Mouse (Mus musculus) kidney, postnatal 0 days (tissue): ENCODE data around the gene Lrmda. TPM values are rescaled to one million over a fixed set of nuclear protein-coding genes. Genes with fewer than 3 reads are reported as not detected.

Source experiments
- ATAC-seq: fragments of 200-750 bp; cut with Nextera tagmentation; replicated peaks from 2 replicates; pipeline ENCODE4 v1.8.0; 2017; ENCODE audit warnings: low read depth, moderate number of reproducible peaks, moderate TSS enrichment, moderate library complexity; ENCODE audit not compliant: low FRiP score
- DNase-seq: peaks from one replicate; pipeline ENCODE4 v3.0.0-alpha.2; 2016; ENCODE audit warnings: low spot score
- H3K27ac ChIP-seq: fragments of 300-500 bp; sonication (generic); 2 replicates; pipeline ENCODE4 v1.5.1; 2014; ENCODE audit warnings: mild to moderate bottlenecking
- H3K27me3 ChIP-seq: fragments of 300-500 bp; sonication (generic); 2 replicates; pipeline ENCODE4 v1.6.1; 2014; ENCODE audit warnings: low read length, mixed read lengths; ENCODE audit not compliant: insufficient read depth
- H3K36me3 ChIP-seq: fragments of 300-500 bp; sonication (generic); 2 replicates; pipeline ENCODE4 v1.6.1; 2014; ENCODE audit warnings: low read length, mixed read lengths; ENCODE audit not compliant: insufficient read depth
- H3K4me1 ChIP-seq: fragments of 300-500 bp; sonication (generic); replicated peaks from 2 replicates; pipeline ENCODE4 v1.6.1; 2014; ENCODE audit warnings: antibody characterized with exemption, low read length, mixed read lengths; ENCODE audit not compliant: insufficient read depth
- H3K4me2 ChIP-seq: fragments of 300-500 bp; sonication (generic); 2 replicates; pipeline ENCODE4 v1.6.1; 2014; ENCODE audit warnings: mild to moderate bottlenecking, low read length, moderate library complexity, mixed read lengths
- H3K4me3 ChIP-seq: fragments of 300-500 bp; sonication (generic); replicated peaks from 2 replicates; pipeline ENCODE4 v1.5.1; 2014; ENCODE audit warnings: low read depth, low read length
- H3K9ac ChIP-seq: fragments of 300-500 bp; sonication (generic); 2 replicates; pipeline ENCODE4 v1.6.1; 2014; ENCODE audit warnings: low read depth, low read length
- H3K9me3 ChIP-seq: fragments of 300-500 bp; sonication (generic); replicated peaks from 2 replicates; pipeline ENCODE4 v1.6.1; 2016; ENCODE audit warnings: low read length, inconsistent platforms, mixed read lengths
- CTCF ChIP-seq: IDR thresholded peaks from 2 replicates; pipeline ENCODE4 v1.5.1; 2016; ENCODE audit warnings: antibody characterized with exemption, low read depth, mild to moderate bottlenecking, moderate library complexity
- WGBS: fragments of 180-500 bp; shearing (Covaris S2); extraction: QIAGEN DNeasy Blood & Tissue Kit; methylation state at CpG from one replicate; pipeline ENCODE4 v1.1.7; 2014; 5-methylcytosine and 5-hydroxymethylcytosine counted together
- polyA plus RNA-seq: library from polyadenylated mRNA; unstranded; fragments of >200 nt; fragmentation: Nextera tagmentation; extraction: Ambion mirVana; gene quantifications from 2 replicates; pipeline ENCODE4 v1.2.1, GENCODE M21; 2015

The Lrmda gene
- polyA plus RNA-seq, 1 experiment from 2014 or later, result 0.83 TPM

GRCm38 (mm10) chr14:22745263-22745881, 725.9 kb downstream of the Lrmda start:
- Histone ChIP-seq H3K27ac (no peak overlapping the region), H3K9ac (no peak overlapping the region), H3K36me3 (no peaks in the 10 kb centered on the region), H3K4me3 (no peak overlapping the region), H3K4me1 (peaks cover 4% of the 10 kb centered on the region; the same call in 1 of the 2 replicates), H3K27me3 (no peaks in the 10 kb centered on the region), H3K4me2 (no peak overlapping the region), H3K9me3 (no peaks in the 10 kb centered on the region)
- TF ChIP-seq CTCF, result no peak
- WGBS, result 61% methylated on average over 1 of the region's 1 CpGs
- no peak for ATAC-seq
- DNase-seq, result no peak

GRCm38 (mm10) chr14:22745882-22746480, 726.5 kb downstream of the Lrmda start:
- Histone ChIP-seq H3K27ac (peak overlapping the region; percentile 7; the same call in 1 of the 2 replicates), H3K27me3 (no peaks in the 10 kb centered on the region), H3K36me3 (no peaks in the 10 kb centered on the region), H3K4me2 (no peak overlapping the region), H3K9ac (no peak overlapping the region), H3K4me3 (no peak overlapping the region), H3K9me3 (no peaks in the 10 kb centered on the region), H3K4me1 (peaks cover 4% of the 10 kb centered on the region; the same call in 1 of the 2 replicates)
- ATAC-seq (no peak), DNase-seq (peak; percentile 58)
- 19% methylated on average over 5 of the region's 5 CpGs for WGBS
- no peak for TF ChIP-seq CTCF

GRCm38 (mm10) chr14:22747816-22748215, 728.3 kb downstream of the Lrmda start:
- Histone ChIP-seq H3K27ac (no peak overlapping the region), H3K9ac (no peak overlapping the region), H3K4me3 (no peak overlapping the region), H3K27me3 (no peaks in the 10 kb centered on the region), H3K36me3 (no peaks in the 10 kb centered on the region), H3K9me3 (no peaks in the 10 kb centered on the region), H3K4me1 (peaks cover 4% of the 10 kb centered on the region; the same call in 1 of the 2 replicates), H3K4me2 (no peak overlapping the region)
- no peak for ATAC-seq
- TF ChIP-seq CTCF, result no peak
- DNase-seq, result no peak
- WGBS, result 89% methylated on average over 5 of the region's 5 CpGs

GRCm38 (mm10) chr14:22750409-22750808, 730.9 kb downstream of the Lrmda start:
- Histone ChIP-seq H3K4me3 (no peak overlapping the region), H3K36me3 (no peaks in the 10 kb centered on the region), H3K9me3 (no peaks in the 10 kb centered on the region), H3K4me2 (no peak overlapping the region), H3K4me1 (peaks cover 4% of the 10 kb centered on the region; the same call in 1 of the 2 replicates), H3K27ac (0 out of 2 replicates have a peak overlapping the region, but pooled peaks have one; percentile 62), H3K27me3 (no peaks in the 10 kb centered on the region), H3K9ac (no peak overlapping the region)
- TF ChIP-seq CTCF, result no peak
- no peak for ATAC-seq
- DNase-seq, result peak; percentile 59

- no peak overlapping the region for H3K4me2 ChIP-seq
- ATAC-seq (peak; percentile 59), DNase-seq (peak; percentile 93)
- TF ChIP-seq CTCF, result no peak
- WGBS, result 55% methylated on average over 10 of the region's 10 CpGs
- no peak overlapping the region for H3K9ac ChIP-seq
- H3K4me1 ChIP-seq, result no peaks in the 10 kb centered on the region; the same call in 1 of the 2 replicates
- no peak overlapping the region for H3K4me3 ChIP-seq
- H3K9me3 ChIP-seq, result no peaks in the 10 kb centered on the region
- no peaks in the 10 kb centered on the region for H3K27me3 ChIP-seq
- H3K36me3 ChIP-seq, result no peaks in the 10 kb centered on the region
- peak overlapping the region; percentile 62 for H3K27ac ChIP-seq
Observed at GRCm38 (mm10) chr14:22751290-22751689, 731.8 kb downstream of the Lrmda start.

- ATAC-seq (no peak), DNase-seq (peak; percentile 38)
- WGBS, result 78% methylated on average over 5 of the region's 5 CpGs
- Histone ChIP-seq H3K36me3 (no peaks in the 10 kb centered on the region), H3K4me1 (peaks cover 3% of the 10 kb centered on the region; the same call in 1 of the 2 replicates), H3K4me2 (no peak overlapping the region), H3K9me3 (no peaks in the 10 kb centered on the region), H3K9ac (no peak overlapping the region), H3K27ac (no peak overlapping the region), H3K4me3 (no peak overlapping the region), H3K27me3 (no peaks in the 10 kb centered on the region)
- TF ChIP-seq CTCF, result no peak
Observed at GRCm38 (mm10) chr14:22754633-22755032, 735.1 kb downstream of the Lrmda start.
